Mouse (Mus musculus) forebrain, embryonic 16.5 days (tissue): ENCODE results near the gene Olfr1368. TPM values are rescaled to one million over a fixed set of nuclear protein-coding genes. Genes with fewer than 3 reads are reported as not detected.
A peak's percentile ranks its signal among the peaks of the same experiment; 100 is the strongest.

Experiments used
- ATAC-seq: fragments of 200-750 bp; cut with Nextera tagmentation; 2 replicates; pipeline ENCODE4 v1.8.0; 2017; ENCODE audit warnings: mild to moderate bottlenecking, moderate library complexity
- H3K27ac ChIP-seq: fragments of 300-500 bp; sonication (generic); 2 replicates; pipeline ENCODE4 v1.5.1; 2014; ENCODE audit warnings: low read length, control low read depth
- H3K27me3 ChIP-seq: fragments of 300-500 bp; sonication (generic); replicated peaks from 2 replicates; pipeline ENCODE4 v1.6.1; 2014; ENCODE audit warnings: low read length; ENCODE audit not compliant: control insufficient read depth, insufficient read depth
- H3K36me3 ChIP-seq: fragments of 300-500 bp; sonication (generic); 2 replicates; pipeline ENCODE4 v1.6.1; 2014; ENCODE audit not compliant: control insufficient read depth, insufficient read depth
- H3K4me1 ChIP-seq: fragments of 300-500 bp; sonication (generic); replicated peaks from 2 replicates; pipeline ENCODE4 v1.6.1; 2014; ENCODE audit warnings: low read length; ENCODE audit not compliant: control insufficient read depth, insufficient read depth
- H3K4me2 ChIP-seq: fragments of 300-500 bp; sonication (generic); 2 replicates; pipeline ENCODE4 v1.6.1; 2014; ENCODE audit warnings: mild to moderate bottlenecking, low read length, control low read depth
- H3K4me3 ChIP-seq: fragments of 300-500 bp; sonication (generic); replicated peaks from 2 replicates; pipeline ENCODE4 v1.5.1; 2014; ENCODE audit warnings: mild to moderate bottlenecking, low read length, control low read depth
- H3K9ac ChIP-seq: fragments of 300-500 bp; sonication (generic); replicated peaks from 2 replicates; pipeline ENCODE4 v1.6.1; 2014; ENCODE audit warnings: low read depth, low read length, control low read depth
- H3K9me3 ChIP-seq: fragments of 300-500 bp; sonication (generic); 2 replicates; pipeline ENCODE4 v1.6.1; 2016; ENCODE audit warnings: low read length; ENCODE audit not compliant: control insufficient read depth
- WGBS: fragments of 180-500 bp; shearing (Covaris S2); extraction: QIAGEN DNeasy Blood & Tissue Kit; methylation state at CpG from one replicate; pipeline ENCODE4 v1.1.7; 2014; 5-methylcytosine and 5-hydroxymethylcytosine counted together
- polyA plus RNA-seq: library from polyadenylated mRNA; unstranded; fragments of >200 nt; fragmentation: Nextera tagmentation; extraction: Ambion mirVana; gene quantifications from 2 replicates; pipeline ENCODE4 v1.2.1, GENCODE M21; 2015

The Olfr1368 gene
- polyA plus RNA-seq, 1 experiment from 2014 or later = not detected

GRCm38 (mm10) chr13:21177657-21178056, 32.0 kb upstream of the Olfr1368 start:
- H3K4me2 ChIP-seq = no peak overlapping the region
- peaks cover 29% of the 10 kb centered on the region for H3K4me1 ChIP-seq
- H3K36me3 ChIP-seq = peaks cover 4% of the 10 kb centered on the region; the same call in 1 of the 2 replicates
- H3K9ac ChIP-seq = no peak overlapping the region
- no peak overlapping the region for H3K4me3 ChIP-seq
- ATAC-seq = no peak
- 66% methylated on average over 5 of the region's 5 CpGs for WGBS
- no peak overlapping the region for H3K27ac ChIP-seq
- no peaks in the 10 kb centered on the region for H3K9me3 ChIP-seq
- H3K27me3 ChIP-seq = no peaks in the 10 kb centered on the region

GRCm38 (mm10) chr13:21176733-21177132, 31.1 kb upstream of the Olfr1368 start:
- no peak overlapping the region for H3K4me2 ChIP-seq
- no peaks in the 10 kb centered on the region for H3K36me3 ChIP-seq
- H3K9ac ChIP-seq = no peak overlapping the region
- no peak overlapping the region for H3K4me3 ChIP-seq
- WGBS = 65% methylated on average over 10 of the region's 11 CpGs
- no peaks in the 10 kb centered on the region for H3K27me3 ChIP-seq
- H3K9me3 ChIP-seq = no peaks in the 10 kb centered on the region
- no peak overlapping the region for H3K27ac ChIP-seq
- ATAC-seq = no peak
- peaks cover 22% of the 10 kb centered on the region for H3K4me1 ChIP-seq

GRCm38 (mm10) chr13:21173072-21173471, 27.4 kb upstream of the Olfr1368 start:
- ATAC-seq = no peak
- H3K27ac ChIP-seq = no peak overlapping the region
- H3K9me3 ChIP-seq = no peaks in the 10 kb centered on the region
- no peaks in the 10 kb centered on the region for H3K36me3 ChIP-seq
- H3K4me1 ChIP-seq = peaks cover 20% of the 10 kb centered on the region
- no peaks in the 10 kb centered on the region for H3K27me3 ChIP-seq
- H3K4me3 ChIP-seq = peak overlapping the region; percentile 49
- peak overlapping the region; percentile 57 for H3K4me2 ChIP-seq
- WGBS = under 1% methylated on average over 11 of the region's 11 CpGs
- peak overlapping the region; percentile 47 for H3K9ac ChIP-seq

GRCm38 (mm10) chr13:21172241-21173027, 26.8 kb upstream of the Olfr1368 start:
- H3K9ac ChIP-seq = no peak overlapping the region
- no peak overlapping the region for H3K27ac ChIP-seq
- no peaks in the 10 kb centered on the region for H3K36me3 ChIP-seq
- no peaks in the 10 kb centered on the region for H3K9me3 ChIP-seq
- no peaks in the 10 kb centered on the region for H3K27me3 ChIP-seq
- peak overlapping the region; percentile 49 for H3K4me3 ChIP-seq
- under 1% methylated on average over 16 of the region's 16 CpGs for WGBS
- H3K4me2 ChIP-seq = peak overlapping the region; percentile 57
- H3K4me1 ChIP-seq = peaks cover 20% of the 10 kb centered on the region
- peak; percentile 46 for ATAC-seq

GRCm38 (mm10) chr13:21171600-21172150, 26.0 kb upstream of the Olfr1368 start:
- Histone ChIP-seq H3K4me2 (peak overlapping the region; percentile 68), H3K9me3 (no peaks in the 10 kb centered on the region), H3K4me3 (peak overlapping the region; percentile 45), H3K27me3 (no peaks in the 10 kb centered on the region), H3K36me3 (no peaks in the 10 kb centered on the region), H3K27ac (no peak overlapping the region), H3K9ac (peak overlapping the region; percentile 36), H3K4me1 (peaks cover 20% of the 10 kb centered on the region)
- peak; percentile 23; the same call in 1 of the 2 replicates for ATAC-seq
- WGBS = under 1% methylated on average over 12 of the region's 12 CpGs

GRCm38 (mm10) chr13:21171156-21171530, 25.5 kb upstream of the Olfr1368 start:
- ATAC-seq = no peak
- H3K4me3 ChIP-seq = peak overlapping the region; percentile 45
- H3K4me1 ChIP-seq = peaks cover 20% of the 10 kb centered on the region
- peak overlapping the region; percentile 68 for H3K4me2 ChIP-seq
- H3K9me3 ChIP-seq = no peaks in the 10 kb centered on the region
- no peaks in the 10 kb centered on the region for H3K27me3 ChIP-seq
- 4% methylated on average over 15 of the region's 15 CpGs for WGBS
- H3K36me3 ChIP-seq = no peaks in the 10 kb centered on the region
- H3K9ac ChIP-seq = no peak overlapping the region; the same call in 1 of the 2 replicates
- H3K27ac ChIP-seq = no peak overlapping the region

- 44% methylated on average over 17 of the region's 17 CpGs for WGBS
- Histone ChIP-seq H3K27ac (no peak overlapping the region), H3K36me3 (no peaks in the 10 kb centered on the region), H3K9ac (no peak overlapping the region), H3K4me2 (peak overlapping the region; percentile 72), H3K27me3 (no peaks in the 10 kb centered on the region), H3K4me3 (peak overlapping the region; percentile 48), H3K4me1 (peaks cover 20% of the 10 kb centered on the region), H3K9me3 (no peaks in the 10 kb centered on the region)
- no peak for ATAC-seq
These were observed 24.9 kb upstream of the Olfr1368 start for GRCm38 (mm10) chr13:21170431-21171155.

- no peaks in the 10 kb centered on the region for H3K27me3 ChIP-seq
- no peaks in the 10 kb centered on the region for H3K9me3 ChIP-seq
- H3K36me3 ChIP-seq = no peaks in the 10 kb centered on the region
- H3K4me3 ChIP-seq = peak overlapping the region; percentile 48
- peaks cover 20% of the 10 kb centered on the region for H3K4me1 ChIP-seq
- under 1% methylated on average over 39 of the region's 39 CpGs for WGBS
- ATAC-seq = peak; percentile 84
- H3K4me2 ChIP-seq = peak overlapping the region; percentile 72
- H3K9ac ChIP-seq = peak overlapping the region; percentile 50
- peak overlapping the region; percentile 83 for H3K27ac ChIP-seq
These were observed 24.2 kb upstream of the Olfr1368 start for GRCm38 (mm10) chr13:21169657-21170430.
